Comparison of ENCODE assay signal across 27 mouse cellular contexts in genomic region chr4:134106105-134106504, GRCm38 (mm10). TPM values are rescaled to one million over a fixed set of nuclear protein-coding genes. Genes with fewer than 3 reads are reported as not detected.
A peak's percentile ranks its signal among the peaks of the same experiment; 100 is the strongest.
DNase-seq lines count a peak whose midpoint lies in the region; ATAC-seq lines count a peak whose summit lies in the region.
"Had no signal": no experiment of that assay in that cellular context is flagged by ENCODE, and none has a peak within 500 bp of the region (broad histone marks: within the 10 kb centered on the region; RNA-seq: fewer than 3 reads in every experiment).

No protein-coding gene starts in this region.

- WGBS in liver, embryonic 13.5 days (ENCODE audit: insufficient replicate concordance), result 14% methylated on average over 7 of the region's 7 CpGs
- WGBS in heart, embryonic 12.5 days, result 51% methylated on average over 7 of the region's 7 CpGs

- no peak overlapping the region for H3K4me3 ChIP-seq in liver, embryonic 13.5 days (replicated peaks)
- no peak overlapping the region for H3K4me3 ChIP-seq in heart, embryonic 12.5 days
- H3K4me3 ChIP-seq: erythroblast, embryonic 14.5 days; hindbrain, embryonic 10.5 days; stomach, embryonic 15.5 days had no signal

- no peaks in the 10 kb centered on the region for H3K27me3 ChIP-seq in liver, embryonic 13.5 days
- no peaks in the 10 kb centered on the region for H3K27me3 ChIP-seq in heart, embryonic 12.5 days (replicated peaks)
- H3K27me3 ChIP-seq: stomach, embryonic 15.5 days had no signal

- no peaks in the 10 kb centered on the region for H3K36me3 ChIP-seq in liver, embryonic 13.5 days
- H3K36me3 ChIP-seq in heart, embryonic 12.5 days, result no peaks in the 10 kb centered on the region
- H3K36me3 ChIP-seq: hindbrain, embryonic 10.5 days; stomach, embryonic 15.5 days had no signal

- H3K27ac ChIP-seq in liver, embryonic 13.5 days, result peak overlapping the region; percentile 74
- no peak overlapping the region for H3K27ac ChIP-seq in heart, embryonic 12.5 days (ENCODE audit: poor library complexity, severe bottlenecking)
- H3K27ac ChIP-seq: stomach, embryonic 15.5 days had no signal

- H3K4me2 ChIP-seq in liver, embryonic 13.5 days, result peak overlapping the region; percentile 37; the same call in 1 of the 2 replicates
- H3K4me2 ChIP-seq in heart, embryonic 12.5 days, result no peak overlapping the region
- H3K4me2 ChIP-seq: stomach, embryonic 15.5 days had no signal

- peaks cover 65% of the 10 kb centered on the region for H3K4me1 ChIP-seq in liver, embryonic 13.5 days (replicated peaks)
- peaks cover 29% of the 10 kb centered on the region for H3K4me1 ChIP-seq in heart, embryonic 12.5 days (replicated peaks)

- H3K9me3 ChIP-seq in liver, embryonic 13.5 days (replicated peaks), result no peaks in the 10 kb centered on the region
- H3K9me3 ChIP-seq in heart, embryonic 12.5 days (replicated peaks), result no peaks in the 10 kb centered on the region
- H3K9me3 ChIP-seq: hindbrain, embryonic 10.5 days; stomach, embryonic 15.5 days had no signal

- peak; percentile 57 for ATAC-seq in common myeloid progenitor, adult 5-6 weeks (replicated peaks; ENCODE audit: low read depth, poor library complexity, severe bottlenecking)
- ATAC-seq in liver, embryonic 13.5 days (ENCODE audit: low read depth), result peak; percentile 61
- peak; percentile 49; the same call in 1 of the 2 replicates for ATAC-seq in megakaryocyte-erythroid progenitor cell, adult 5-6 weeks (replicated peaks; ENCODE audit: low FRiP score, low TSS enrichment, poor library complexity, severe bottlenecking)
- ATAC-seq in heart, embryonic 12.5 days (ENCODE audit: insufficient number of reproducible peaks, low FRiP score), result no peak
- ATAC-seq: forebrain, embryonic 14.5 days had no signal

- DNase-seq in thymus, postnatal 4 days, result peak; percentile 34
- no peak for DNase-seq in thymus, postnatal 10 days (ENCODE audit: low spot score in 2 of 2)
- DNase-seq in liver, embryonic 13.5 days, result peak; percentile 70
- DNase-seq in embryo, embryonic 11 days, result no peak
- no peak for DNase-seq in MN1 (ENCODE audit: low spot score)
- DNase-seq: adrenal gland, postnatal 14 days; cerebellum, adult 9-11 months; kidney, postnatal 4 days; lung, postnatal 36 days; midbrain, embryonic 14.5 days; retina, postnatal 1 day; thymus, adult 2 months had no signal

- H3K9ac ChIP-seq in liver, embryonic 13.5 days, result peak overlapping the region; percentile 29; the same call in 1 of the 2 replicates
- no peak overlapping the region for H3K9ac ChIP-seq in heart, embryonic 12.5 days
- H3K9ac ChIP-seq: stomach, embryonic 15.5 days had no signal

RNA-seq across cellular contexts. Expression of gene Ubxn11, which starts 3.7 kb away (rescaled TPM):
- total RNA-seq in common myeloid progenitor, adult 5-6 weeks (2017), result 10.6 and 13.3 TPM in 2 replicates
- 1.7 and 2.3 TPM in 2 replicates for polyA plus RNA-seq in liver, embryonic 13.5 days (2015; fragmentation: Nextera tagmentation; extraction: Ambion mirVana)
- 17.9 and 21.8 TPM in 2 replicates for total RNA-seq in megakaryocyte-erythroid progenitor cell, adult 5-6 weeks (2014; fragmentation: Nextera tagmentation)
- 5.2 and 7.7 TPM in 2 replicates for total RNA-seq in megakaryocyte-erythroid progenitor cell, adult 5-6 weeks (2017)
- 2.2 and 2.7 TPM in 2 replicates for polyA plus RNA-seq in heart, embryonic 12.5 days (2016; fragmentation: Nextera tagmentation; extraction: Ambion mirVana)

RNA-seq across cellular contexts. Expression of gene Cd52, which starts 11.2 kb away (rescaled TPM):
- total RNA-seq in common myeloid progenitor, adult 5-6 weeks (2017), result 215 and 234 TPM in 2 replicates
- 24.6 and 27.7 TPM in 2 replicates for polyA plus RNA-seq in liver, embryonic 13.5 days (2015; fragmentation: Nextera tagmentation; extraction: Ambion mirVana)
- 34.9 and 43.4 TPM in 2 replicates for total RNA-seq in megakaryocyte-erythroid progenitor cell, adult 5-6 weeks (2014; fragmentation: Nextera tagmentation)
- total RNA-seq in megakaryocyte-erythroid progenitor cell, adult 5-6 weeks (2017), result 36.8 and 45.6 TPM in 2 replicates
- 4.3 and 5.7 TPM in 2 replicates for polyA plus RNA-seq in heart, embryonic 12.5 days (2016; fragmentation: Nextera tagmentation; extraction: Ambion mirVana)

RNA-seq across cellular contexts. Expression of gene Sh3bgrl3, which starts 22.5 kb away (rescaled TPM):
- total RNA-seq in common myeloid progenitor, adult 5-6 weeks (2017), result 165 and 201 TPM in 2 replicates
- polyA plus RNA-seq in liver, embryonic 13.5 days (2015; fragmentation: Nextera tagmentation; extraction: Ambion mirVana), result 158 and 171 TPM in 2 replicates
- 87.3 and 101 TPM in 2 replicates for total RNA-seq in megakaryocyte-erythroid progenitor cell, adult 5-6 weeks (2014; fragmentation: Nextera tagmentation)
- 34.2 and 55.1 TPM in 2 replicates for total RNA-seq in megakaryocyte-erythroid progenitor cell, adult 5-6 weeks (2017)
- 179 and 190 TPM in 2 replicates for polyA plus RNA-seq in heart, embryonic 12.5 days (2016; fragmentation: Nextera tagmentation; extraction: Ambion mirVana)

RNA-seq across cellular contexts. Expression of gene Crybg2, which starts 45.5 kb away (rescaled TPM):
- total RNA-seq in common myeloid progenitor, adult 5-6 weeks (2017), result not detected in 2 replicates
- polyA plus RNA-seq in liver, embryonic 13.5 days (2015; fragmentation: Nextera tagmentation; extraction: Ambion mirVana), result 0.22 and 0.25 TPM in 2 replicates
- total RNA-seq in megakaryocyte-erythroid progenitor cell, adult 5-6 weeks (2014; fragmentation: Nextera tagmentation), result 0.55 TPM in 1 of 2 replicates, not detected in the other
- total RNA-seq in megakaryocyte-erythroid progenitor cell, adult 5-6 weeks (2017), result 0.09 TPM in 1 of 2 replicates, not detected in the other
- 0.41 and 0.51 TPM in 2 replicates for polyA plus RNA-seq in heart, embryonic 12.5 days (2016; fragmentation: Nextera tagmentation; extraction: Ambion mirVana)
- total RNA-seq: adrenal gland, postnatal 14 days had no signal
- polyA plus RNA-seq: erythroblast, embryonic 14.5 days had no signal

RNA-seq across cellular contexts. Expression of gene Zfp683, which starts 52.5 kb away (rescaled TPM):
- total RNA-seq in common myeloid progenitor, adult 5-6 weeks (2017), result not detected in 2 replicates
- polyA plus RNA-seq in liver, embryonic 13.5 days (2015; fragmentation: Nextera tagmentation; extraction: Ambion mirVana), result not detected in 2 replicates
- not detected in 2 replicates for total RNA-seq in megakaryocyte-erythroid progenitor cell, adult 5-6 weeks (2014; fragmentation: Nextera tagmentation)
- total RNA-seq in megakaryocyte-erythroid progenitor cell, adult 5-6 weeks (2017), result not detected in 2 replicates
- not detected in 2 replicates for polyA plus RNA-seq in heart, embryonic 12.5 days (2016; fragmentation: Nextera tagmentation; extraction: Ambion mirVana)
- total RNA-seq: adrenal gland, postnatal 14 days; ES-E14; layer of hippocampus, postnatal 10 days; left cerebral cortex, postnatal 25 days; liver, adult 2 months had no signal
- polyA plus RNA-seq: embryonic facial prominence, embryonic 11.5 days; erythroblast, embryonic 14.5 days; forebrain, embryonic 14.5 days; heart, embryonic 14.5 days; hindbrain, embryonic 10.5 days; intestine, embryonic 14.5 days; kidney, embryonic 14.5 days; midbrain, embryonic 14.5 days; stomach, embryonic 15.5 days had no signal

Comparison
In these comparisons a context has a peak if more than half of its experiments do, and no peak if none do; other contexts are left out.
1. DNase-seq: peak in thymus, postnatal 4 days (single experiment) and liver, embryonic 13.5 days (single experiment); none in thymus, postnatal 10 days (0 of 2), embryo, embryonic 11 days (single experiment) and MN1 (single experiment).